Mouse (Mus musculus) stomach, postnatal 0 days (tissue): ENCODE results near the gene Zc3hav1.
A peak's percentile ranks its signal among the peaks of the same experiment; 100 is the strongest.

Source experiments
- CTCF ChIP-seq: IDR thresholded peaks from 2 replicates; pipeline ENCODE4 v1.5.1; 2016; ENCODE audit warnings: antibody characterized with exemption, low read depth, mild to moderate bottlenecking, moderate library complexity
- EP300 ChIP-seq: optimal IDR thresholded peaks from 2 replicates; pipeline ENCODE3; 2016; ENCODE audit warnings: antibody characterized with exemption

DNA sequence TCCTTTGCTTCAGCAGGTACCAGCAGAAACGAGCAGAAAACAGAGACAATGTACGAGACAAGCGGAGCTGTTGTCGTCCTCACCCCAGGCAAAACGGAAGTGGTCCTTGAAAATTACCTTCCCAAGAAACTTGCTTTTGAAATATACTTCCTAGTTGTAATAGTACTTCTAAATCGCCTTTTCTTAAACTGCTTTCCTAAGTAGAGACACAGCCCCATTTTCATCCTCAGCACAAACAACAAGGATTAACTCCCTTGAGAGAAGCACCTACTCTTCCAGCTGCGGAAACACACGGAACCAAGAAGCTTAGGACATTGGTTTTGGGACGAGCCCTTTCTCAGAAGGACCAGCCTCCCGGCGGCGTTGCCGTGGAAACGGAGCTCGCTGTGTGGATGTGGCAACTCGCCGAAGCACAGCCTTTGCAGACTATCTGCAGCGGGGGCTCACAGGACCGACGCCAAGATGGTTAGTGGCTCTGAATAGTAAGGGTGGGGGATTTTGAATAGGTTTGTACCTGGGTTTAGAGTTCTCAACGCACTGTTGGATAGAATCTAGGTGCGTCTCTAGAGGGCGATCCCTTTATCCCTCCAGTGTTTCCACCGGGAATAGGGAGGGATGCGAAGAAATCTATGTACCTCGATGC, 26.8 kb upstream of the Zc3hav1 start, which contains the start of gene Ttc26:
- TF ChIP-seq CTCF (peak; percentile 35), EP300 (no peak)
